Mouse (Mus musculus) brain, embryonic 14.5 days (tissue): ENCODE results near the gene Ilf3. TPM values are rescaled to one million over a fixed set of nuclear protein-coding genes. Genes with fewer than 3 reads are reported as not detected.

Source experiments
- DNase-seq: peaks from one replicate; pipeline ENCODE4 v3.0.0-alpha.2; 2011; ENCODE audit warnings: low read depth
- CTCF ChIP-seq: fragments of 200-500 bp; IDR thresholded peaks from 2 replicates; pipeline ENCODE4 v1.5.1; 2012; ENCODE audit warnings: inconsistent platforms, mild to moderate bottlenecking, moderate library complexity, borderline replicate concordance; ENCODE audit not compliant: insufficient read depth, insufficient read length; ENCODE audit errors: extremely low read depth
- POLR2A ChIP-seq: fragments of 200-500 bp; IDR thresholded peaks from 2 replicates; pipeline ENCODE4 v1.6.1; 2012; ENCODE audit warnings: mild to moderate bottlenecking, inconsistent platforms, borderline replicate concordance; ENCODE audit not compliant: poor library complexity, insufficient read depth, insufficient read length, severe bottlenecking; ENCODE audit errors: extremely low read depth
- polyA plus RNA-seq: library from polyadenylated mRNA; depleted of rRNA; stranded (reverse); fragments of >200 nt; gene quantifications from 2 replicates; pipeline ENCODE4 v1.2.3, GENCODE M21; 2012

The Ilf3 gene
- polyA plus RNA-seq, 1 experiment: 216 TPM

DNA sequence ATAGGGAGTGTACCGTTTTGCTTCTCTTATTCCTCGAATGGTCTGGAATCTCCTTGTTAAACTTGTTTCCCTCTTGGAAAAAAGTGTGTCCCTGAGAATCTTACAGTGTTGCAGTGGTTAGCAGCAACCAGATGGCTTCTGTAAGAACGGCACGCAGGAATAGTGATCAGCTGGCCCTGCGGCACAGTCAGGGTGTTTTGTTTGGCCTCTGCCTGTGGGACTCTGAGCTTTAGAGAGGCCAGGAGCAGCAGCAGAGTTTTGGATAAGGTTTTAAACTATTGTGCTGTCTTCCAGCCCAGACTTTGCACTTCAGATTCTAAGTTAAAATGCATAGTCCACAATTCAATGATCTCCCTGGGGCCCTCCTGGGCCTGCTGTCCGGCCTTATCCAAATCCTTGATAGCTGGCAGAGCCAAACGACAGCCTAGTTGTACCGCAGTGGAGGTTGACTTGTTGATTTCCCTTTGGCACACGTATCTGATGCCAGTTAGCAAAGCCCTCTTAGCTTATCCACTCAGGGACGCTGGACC is 25.0 kb downstream of the Ilf3 start:
- TF ChIP-seq POLR2A: no peak
- no peak for TF ChIP-seq CTCF
- no peak for DNase-seq

DNA sequence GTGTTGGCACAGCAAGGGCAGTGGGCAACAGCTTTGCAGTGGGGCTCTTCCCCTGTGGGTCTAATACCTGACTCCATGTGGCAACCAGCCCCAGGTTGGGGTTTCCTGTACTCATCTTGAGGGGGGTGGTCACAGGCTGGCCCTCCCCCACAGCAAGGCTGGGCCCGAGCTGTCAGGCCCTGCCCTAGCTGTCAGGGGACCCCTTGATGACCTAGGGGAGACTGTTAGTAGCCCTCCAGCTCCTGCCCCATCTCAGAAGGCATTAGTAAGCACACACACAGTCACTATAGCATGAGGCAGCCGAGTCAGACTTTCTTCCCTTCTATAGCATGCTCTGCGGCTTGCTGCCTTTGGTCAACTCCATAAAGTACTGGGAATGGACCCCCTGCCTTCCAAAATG is 28.0 kb downstream of the Ilf3 start:
- TF ChIP-seq POLR2A (no peak), CTCF (no peak)
- DNase-seq: no peak

DNA sequence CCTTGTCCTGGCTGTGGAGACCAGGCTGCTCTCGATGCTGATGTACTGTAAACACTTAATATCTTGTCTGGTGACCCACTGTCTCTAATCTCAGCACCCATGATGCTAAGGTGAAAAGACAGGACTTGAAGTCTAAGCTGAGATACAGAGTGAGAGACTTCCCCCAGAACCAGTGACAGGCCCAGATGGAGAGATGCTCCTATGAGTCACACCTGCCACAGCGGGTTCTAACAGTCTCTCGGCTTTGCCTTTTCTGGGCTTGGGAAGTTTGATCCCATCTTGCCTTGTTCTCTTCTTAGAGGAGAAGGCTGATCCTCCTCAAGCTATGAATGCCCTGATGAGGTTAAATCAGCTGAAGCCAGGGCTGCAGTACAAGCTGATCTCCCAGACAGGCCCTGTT is 29.5 kb downstream of the Ilf3 start:
- no peak for DNase-seq
- TF ChIP-seq CTCF (no peak), POLR2A (no peak)

DNA sequence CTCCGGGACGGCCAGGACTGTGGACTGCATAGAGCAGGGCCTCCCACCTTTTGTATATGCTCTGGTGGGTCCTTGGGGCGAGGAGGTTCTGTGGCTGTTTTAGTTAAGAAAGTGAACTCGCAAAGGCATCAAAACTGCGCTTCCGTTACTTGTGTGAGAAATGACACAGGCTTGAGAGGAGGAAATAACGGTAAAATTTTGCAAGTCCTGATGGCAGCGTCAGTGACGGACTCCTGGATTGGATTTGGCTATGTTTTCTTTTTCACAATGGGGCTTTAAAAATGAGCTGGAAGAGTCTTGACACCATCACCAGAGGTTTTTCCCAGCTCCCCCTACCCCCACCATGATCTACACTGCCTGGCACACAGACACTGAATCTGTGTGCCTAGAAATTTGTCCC is 33.4 kb downstream of the Ilf3 start:
- no peak for DNase-seq
- TF ChIP-seq POLR2A: no peak
- no peak for TF ChIP-seq CTCF

DNA sequence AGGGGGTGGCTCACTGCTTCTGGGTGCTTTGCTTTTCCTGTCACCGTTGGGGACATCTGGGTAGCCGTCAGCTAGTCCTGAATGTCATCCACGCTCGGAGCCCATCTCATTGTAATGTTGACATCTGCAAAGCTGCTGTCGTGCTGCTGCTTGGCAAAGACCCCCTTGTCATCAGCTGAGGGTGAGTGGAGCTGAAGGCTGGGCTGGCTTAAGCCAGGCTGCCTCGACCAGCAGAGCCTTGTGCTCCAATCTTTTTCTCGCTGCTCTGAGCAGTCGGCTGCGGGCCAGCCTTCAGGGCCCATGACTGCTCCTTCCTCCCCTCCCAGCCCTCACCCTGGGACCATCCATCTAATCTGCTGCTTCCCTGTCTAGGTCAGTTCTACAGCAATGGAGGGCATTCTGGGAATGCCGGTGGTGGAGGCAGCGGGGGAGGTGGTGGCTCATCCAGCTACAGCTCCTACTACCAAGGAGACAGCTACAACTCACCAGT is 35.1 kb downstream of the Ilf3 start:
- TF ChIP-seq CTCF (no peak), POLR2A (no peak)
- DNase-seq: no peak

DNA sequence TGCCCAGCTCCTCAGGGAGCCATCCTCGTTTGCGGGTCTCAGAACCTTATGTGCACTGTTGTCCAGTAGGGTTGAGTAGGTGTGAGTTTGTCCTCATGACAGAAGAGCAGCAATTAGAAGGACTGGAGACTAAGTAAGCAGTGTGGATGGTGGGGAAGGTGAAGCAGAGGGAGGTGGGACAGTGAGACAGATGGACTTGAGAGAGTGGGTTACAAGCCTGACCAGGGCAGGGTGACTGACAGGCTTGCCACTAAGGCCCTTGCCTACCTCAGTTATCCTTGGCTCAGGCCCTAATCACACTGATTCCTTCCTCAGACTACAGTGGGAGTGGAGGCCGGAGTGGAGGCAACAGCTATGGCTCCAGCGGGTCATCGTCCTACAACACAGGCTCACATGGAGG is 36.1 kb downstream of the Ilf3 start:
- DNase-seq: no peak
- TF ChIP-seq POLR2A: no peak
- TF ChIP-seq CTCF: no peak

DNA sequence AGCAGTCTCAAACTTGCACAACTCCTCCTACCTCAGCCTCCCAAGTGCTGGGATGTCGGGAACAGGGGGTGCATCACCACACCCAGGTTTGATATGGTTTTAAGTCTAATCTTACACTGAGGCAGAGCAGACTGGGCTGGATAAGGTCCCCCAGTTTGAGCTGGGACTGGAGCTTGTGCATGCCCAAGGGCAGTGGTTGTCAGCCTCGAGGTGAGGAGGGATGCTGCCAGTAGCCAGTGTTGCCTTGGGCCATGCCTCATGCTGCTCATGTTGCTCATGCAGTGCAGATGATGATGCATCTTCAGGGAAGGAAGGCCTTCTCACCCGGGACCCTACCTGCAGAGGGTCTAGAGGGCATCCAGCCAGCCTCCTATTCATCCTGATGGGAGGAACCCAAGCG is 37.9 kb downstream of the Ilf3 start:
- TF ChIP-seq POLR2A (no peak), CTCF (no peak)
- DNase-seq: no peak

DNA sequence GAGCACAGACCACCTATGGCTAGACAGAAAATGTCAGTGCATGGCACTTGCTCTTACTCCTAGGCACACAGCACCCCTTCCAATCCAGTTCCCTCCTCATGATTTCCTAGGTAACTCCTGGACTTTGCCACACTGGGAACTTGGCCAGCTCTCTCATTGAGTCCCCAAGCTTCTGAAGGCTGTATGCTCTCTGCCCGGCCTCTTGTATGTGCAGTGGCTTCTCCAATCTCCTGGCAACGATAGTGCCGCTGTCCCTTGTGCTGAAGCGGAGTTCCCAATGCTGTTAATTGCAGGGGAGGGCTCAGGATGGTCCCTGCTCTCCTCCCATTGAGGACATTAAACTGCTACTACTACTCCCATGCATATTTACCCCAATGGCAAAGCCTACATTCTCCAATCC is 40.3 kb downstream of the Ilf3 start:
- no peak for TF ChIP-seq POLR2A
- no peak for TF ChIP-seq CTCF
- DNase-seq: peak; percentile 70

DNA sequence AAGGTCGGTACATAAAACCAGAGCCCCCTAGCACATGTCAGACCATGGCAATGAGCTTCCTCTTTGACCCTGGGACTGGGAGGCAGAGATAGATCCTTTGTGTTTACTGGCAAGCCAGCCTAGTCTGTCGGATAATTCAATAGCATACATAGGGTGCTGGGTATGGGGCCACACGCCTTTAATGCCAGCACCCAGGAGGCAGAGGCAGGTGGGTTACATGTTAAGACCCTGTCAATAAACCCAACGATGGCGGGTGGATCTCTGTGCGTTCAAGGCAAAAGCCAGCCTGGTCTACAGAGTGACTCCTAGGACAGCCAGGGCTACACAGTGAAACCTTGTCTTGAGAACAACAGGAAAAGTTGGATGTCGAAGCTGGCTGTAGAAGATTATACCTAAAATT is 41.0 kb downstream of the Ilf3 start:
- DNase-seq: no peak
- TF ChIP-seq POLR2A (no peak), CTCF (no peak)

DNA sequence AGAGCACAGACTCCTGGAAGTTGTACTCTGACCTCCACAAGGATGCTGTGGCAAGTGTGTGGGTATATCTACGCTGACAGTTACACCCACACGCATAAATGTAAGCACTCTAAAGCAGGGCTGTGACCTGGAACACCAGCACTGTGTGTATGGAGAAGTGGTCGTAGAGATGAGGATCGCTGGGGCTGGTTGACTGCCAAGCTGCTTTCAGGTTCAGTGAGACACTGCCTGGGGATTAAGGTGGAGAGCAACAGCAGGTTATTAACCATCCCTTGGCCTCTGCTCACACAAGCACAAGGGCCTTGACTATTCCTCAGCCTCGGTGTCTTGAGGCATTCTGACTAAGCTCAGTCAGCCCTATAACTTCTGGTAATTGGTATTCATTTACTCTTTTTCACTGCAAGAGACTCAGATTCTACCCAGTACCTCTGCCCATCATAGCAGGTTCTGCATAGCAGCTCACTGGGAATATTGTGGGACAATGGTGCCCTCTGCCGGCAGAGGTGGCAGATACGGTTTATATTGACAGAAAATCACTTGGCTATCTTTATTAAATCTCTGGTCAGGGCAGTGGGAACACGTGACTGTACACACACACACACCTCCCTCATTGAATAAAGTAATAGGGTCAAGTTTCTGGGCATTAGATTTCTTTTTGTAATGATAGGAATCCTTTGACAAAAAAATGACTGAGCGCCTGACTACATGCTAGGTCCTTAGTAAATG is 42.1 kb downstream of the Ilf3 start:
- TF ChIP-seq CTCF (peak; percentile 77; the same call in 1 of the 2 replicates), POLR2A (no peak)

DNA sequence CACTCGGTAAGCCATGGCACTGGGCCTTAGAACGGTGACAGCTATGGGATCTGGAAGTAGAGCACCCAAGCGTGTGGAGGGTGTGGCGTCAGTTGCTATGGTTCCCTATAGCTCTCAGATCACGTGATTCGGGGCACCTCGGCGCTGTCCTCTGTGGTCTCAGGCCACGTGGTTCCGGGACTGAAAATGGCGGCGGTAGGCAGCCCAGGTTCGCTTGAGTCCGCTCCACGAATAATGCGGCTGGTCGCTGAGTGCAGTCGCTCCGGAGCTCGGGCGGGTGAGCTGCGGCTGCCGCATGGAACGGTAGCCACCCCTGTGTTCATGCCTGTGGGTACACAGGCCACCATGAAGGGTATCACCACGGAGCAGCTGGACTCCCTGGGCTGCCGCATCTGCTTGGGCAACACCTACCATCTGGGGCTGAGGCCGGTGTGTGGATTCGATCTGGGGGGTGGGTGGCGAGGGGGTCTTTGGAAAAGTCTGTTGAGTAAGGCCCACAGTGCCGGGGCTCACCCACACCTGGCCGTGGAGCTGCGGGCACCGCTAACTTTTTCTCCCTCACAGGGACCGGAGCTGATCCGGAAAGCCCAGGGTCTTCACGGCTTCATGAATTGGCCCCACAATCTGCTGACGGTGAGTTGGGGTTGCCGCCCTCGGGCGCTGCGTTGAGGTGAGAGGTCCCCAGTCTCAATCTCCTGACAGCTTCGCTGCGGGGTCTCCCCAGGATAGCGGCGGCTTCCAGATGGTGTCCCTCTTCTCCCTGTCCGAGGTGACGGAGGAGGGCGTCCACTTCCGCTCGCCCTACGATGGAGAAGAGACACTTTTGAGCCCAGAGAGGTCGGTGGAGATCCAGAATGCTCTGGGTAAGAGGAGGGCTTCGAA is 44.2 kb downstream of the Ilf3 start, which contains the start of gene Qtrt1:
Gene Qtrt1, plus strand, starts transcription at position 169 of the 882 bp plus-strand sequence.
- TF ChIP-seq POLR2A (peak; percentile 20; the same call in 1 of the 2 replicates), CTCF (no peak)
- DNase-seq: peak; percentile 96

More for the DNA sequence above, 42.1 kb downstream of the Ilf3 start:
- DNase-seq: peak; percentile 88
